Mouse (Mus musculus) MEL (cell line): ENCODE results near the gene Pbp2. TPM values are rescaled to one million over a fixed set of nuclear protein-coding genes. Genes with fewer than 3 reads are reported as not detected.

ENCODE experiments used
- DNase-seq: peaks from one replicate; pipeline ENCODE4 v3.0.0; 2011; ENCODE audit warnings: low read depth, low spot score
- H3K27ac ChIP-seq: 2 replicates; pipeline ENCODE4 v1.5.1; 2012; ENCODE audit warnings: low read depth, mild to moderate bottlenecking, control low read depth, low read length, moderate library complexity; ENCODE audit not compliant: control insufficient read depth
- H3K27me3 ChIP-seq, 2 experiments: fragments of 150-350 bp in 1 of 2; sonication (generic) in 1 of 2; 2 replicates each; pipeline ENCODE4 v1.6.1; 2012; ENCODE audit warnings: low read length in 2 of 2, mild to moderate bottlenecking in 2 of 2, improper control_type of control experiment in 1 of 2, moderate library complexity in 1 of 2; ENCODE audit not compliant: insufficient read depth in 2 of 2, control insufficient read depth in 1 of 2
- H3K36me3 ChIP-seq, 2 experiments: 2 replicates each; pipeline ENCODE4 v1.6.1; 2012 to 2014; ENCODE audit warnings: low read length in 2 of 2, improper control_type of control experiment in 1 of 2, inconsistent platforms in 1 of 2, mild to moderate bottlenecking in 1 of 2; ENCODE audit not compliant: insufficient read depth in 2 of 2, control insufficient read depth in 1 of 2
- H3K4me1 ChIP-seq, 2 experiments: fragments of 150-350 bp in 1 of 2; sonication (generic) in 1 of 2; 2 replicates each; pipeline ENCODE4 v1.6.1; 2012; ENCODE audit warnings: low read length in 2 of 2, improper control_type of control experiment in 1 of 2, mild to moderate bottlenecking in 1 of 2; ENCODE audit not compliant: insufficient read depth in 2 of 2, control insufficient read depth in 1 of 2
- H3K4me3 ChIP-seq, 2 experiments: fragments of 150-350 bp in 1 of 2; sonication (generic) in 1 of 2; 2 replicates each; pipeline ENCODE4 v1.5.1; 2012; ENCODE audit warnings: low read depth in 2 of 2, low read length in 2 of 2, mild to moderate bottlenecking in 2 of 2, moderate library complexity in 2 of 2, control low read depth in 1 of 2, improper control_type of control experiment in 1 of 2; ENCODE audit not compliant: control insufficient read depth in 1 of 2, insufficient read depth in 1 of 2
- H3K79me2 ChIP-seq: 2 replicates; pipeline ENCODE4 v1.6.1; 2012; ENCODE audit warnings: mild to moderate bottlenecking, low read length, moderate library complexity; ENCODE audit not compliant: control insufficient read depth, poor library complexity, insufficient read depth
- H3K9ac ChIP-seq: 2 replicates; pipeline ENCODE4 v1.6.1; 2012; ENCODE audit warnings: low read depth, mild to moderate bottlenecking, control low read depth, low read length, moderate library complexity; ENCODE audit not compliant: control insufficient read depth, poor library complexity, severe bottlenecking
- H3K9me3 ChIP-seq: fragments of 150-350 bp; sonication (generic); replicated peaks from 2 replicates; pipeline ENCODE4 v1.6.1; 2012; ENCODE audit warnings: mild to moderate bottlenecking, low read length, improper control_type of control experiment, moderate library complexity; ENCODE audit not compliant: insufficient read depth
- BHLHE40 ChIP-seq: IDR thresholded peaks from 2 replicates; pipeline ENCODE4 v1.6.1; 2012; ENCODE audit warnings: low read depth, mild to moderate bottlenecking, inconsistent platforms, low read length, improper control_type of control experiment, borderline replicate concordance
- CHD1 ChIP-seq: IDR thresholded peaks from 2 replicates; pipeline ENCODE4 v1.6.1; 2012; ENCODE audit warnings: low read depth, mild to moderate bottlenecking, inconsistent platforms, low read length, improper control_type of control experiment
- CTCF ChIP-seq, 3 experiments: IDR thresholded peaks in 2 of 3; conservative IDR thresholded peaks in 1 of 3; 2 replicates each; pipeline ENCODE4 v1.5.1; 2011 to 2012; ENCODE audit warnings: low read length in 3 of 3, low read depth in 2 of 3, mild to moderate bottlenecking in 2 of 3, improper control_type of control experiment in 1 of 3, inconsistent platforms in 1 of 3, mixed read lengths in 1 of 3, moderate library complexity in 1 of 3; ENCODE audit not compliant: control insufficient read depth in 1 of 3, insufficient read depth in 1 of 3, poor library complexity in 1 of 3, severe bottlenecking in 1 of 3
- E2F4 ChIP-seq: IDR thresholded peaks from 2 replicates; pipeline ENCODE4 v1.6.1; 2011; ENCODE audit warnings: low read depth, low read length, improper control_type of control experiment, borderline replicate concordance
- ELF1 ChIP-seq: IDR thresholded peaks from 2 replicates; pipeline ENCODE4 v1.6.1; 2014; ENCODE audit warnings: low read depth, mild to moderate bottlenecking, inconsistent platforms, low read length, improper control_type of control experiment, moderate library complexity
- GATA1 ChIP-seq: IDR thresholded peaks from 2 replicates; pipeline ENCODE4 v1.6.1; 2011; ENCODE audit warnings: low read depth, low read length, improper control_type of control experiment
- HCFC1 ChIP-seq: IDR thresholded peaks from 2 replicates; pipeline ENCODE4 v1.6.1; 2012; ENCODE audit warnings: low read depth, mild to moderate bottlenecking, inconsistent platforms, low read length, improper control_type of control experiment, moderate library complexity
- MAFK ChIP-seq: IDR thresholded peaks from 2 replicates; pipeline ENCODE4 v1.6.1; 2011; ENCODE audit warnings: low read depth, mild to moderate bottlenecking, low read length, improper control_type of control experiment, borderline replicate concordance
- MAX ChIP-seq: IDR thresholded peaks from 2 replicates; pipeline ENCODE4 v1.6.1; 2011; ENCODE audit warnings: low read length, improper control_type of control experiment
- MEF2A ChIP-seq: IDR thresholded peaks from 2 replicates; pipeline ENCODE4 v1.6.1; 2014; ENCODE audit warnings: low read depth, mild to moderate bottlenecking, inconsistent platforms, low read length, improper control_type of control experiment; ENCODE audit not compliant: poor library complexity, insufficient replicate concordance, severe bottlenecking; ENCODE audit errors: extremely low read depth
- MXI1 ChIP-seq: IDR thresholded peaks from 2 replicates; pipeline ENCODE4 v1.6.1; 2011; ENCODE audit warnings: mild to moderate bottlenecking, low read depth, low read length, improper control_type of control experiment
- MYB ChIP-seq: IDR thresholded peaks from 2 replicates; pipeline ENCODE4 v1.6.1; 2011; ENCODE audit warnings: mild to moderate bottlenecking, low read depth, low read length, improper control_type of control experiment
- MYC ChIP-seq: IDR thresholded peaks from 2 replicates; pipeline ENCODE4 v1.6.1; 2011; ENCODE audit warnings: low read depth, mild to moderate bottlenecking, low read length, improper control_type of control experiment, moderate library complexity
- NRF1 ChIP-seq: IDR thresholded peaks from 2 replicates; pipeline ENCODE4 v1.6.1; 2014; ENCODE audit warnings: low read depth, mild to moderate bottlenecking, inconsistent platforms, low read length, improper control_type of control experiment, moderate library complexity; ENCODE audit not compliant: poor library complexity, insufficient read depth, severe bottlenecking
- POLR2AphosphoS5 ChIP-seq: IDR thresholded peaks from 2 replicates; pipeline ENCODE4 v1.6.1; 2012; ENCODE audit warnings: low read depth, borderline replicate concordance, mild to moderate bottlenecking, inconsistent platforms, low read length, moderate library complexity, mixed read lengths
- RCOR1 ChIP-seq: IDR thresholded peaks from 2 replicates; pipeline ENCODE4 v1.6.1; 2012; ENCODE audit warnings: low read depth, mild to moderate bottlenecking, inconsistent platforms, low read length, improper control_type of control experiment
- SMC3 ChIP-seq: IDR thresholded peaks from 2 replicates; pipeline ENCODE4 v1.6.1; 2011; ENCODE audit warnings: low read depth, low read length, improper control_type of control experiment
- TAL1 ChIP-seq: IDR thresholded peaks from 2 replicates; pipeline ENCODE4 v1.6.1; 2012; ENCODE audit warnings: mild to moderate bottlenecking, inconsistent platforms, low read length, moderate library complexity, mixed read lengths
- TBP ChIP-seq: IDR thresholded peaks from 2 replicates; pipeline ENCODE4 v1.8.0; 2011; ENCODE audit warnings: low read depth, low read length, improper control_type of control experiment
- TCF12 ChIP-seq: IDR thresholded peaks from 2 replicates; pipeline ENCODE4 v1.6.1; 2014; ENCODE audit warnings: low read depth, mild to moderate bottlenecking, inconsistent platforms, low read length, improper control_type of control experiment, moderate library complexity
- UBTF ChIP-seq: IDR thresholded peaks from 2 replicates; pipeline ENCODE4 v1.6.1; 2012; ENCODE audit warnings: low read depth, mild to moderate bottlenecking, inconsistent platforms, low read length, improper control_type of control experiment, moderate library complexity, borderline replicate concordance; ENCODE audit not compliant: insufficient read depth
- ZC3H11A ChIP-seq: IDR thresholded peaks from 2 replicates; pipeline ENCODE4 v1.6.1; 2012; ENCODE audit warnings: low read depth, mild to moderate bottlenecking, inconsistent platforms, low read length, improper control_type of control experiment
- ZMIZ1 ChIP-seq: IDR thresholded peaks from 2 replicates; pipeline ENCODE4 v1.6.1; 2012; ENCODE audit warnings: low read depth, mild to moderate bottlenecking, inconsistent platforms, low read length, improper control_type of control experiment, moderate library complexity
- ZNF384 ChIP-seq: IDR thresholded peaks from 2 replicates; pipeline ENCODE4 v1.6.1; 2012; ENCODE audit warnings: low read depth, mild to moderate bottlenecking, inconsistent platforms, low read length, improper control_type of control experiment
- polyA plus RNA-seq, 2 experiments: library from polyadenylated mRNA; stranded (reverse) in 1 of 2; unstranded in 1 of 2; fragments of >175 nt in 1 of 2; fragments of >200 nt in 1 of 2; gene quantifications; 2 replicates each; pipeline versions ENCODE4 v1.2.1 to v1.2.4; 2012; ENCODE audit warnings: low replicate concordance in 2 of 2, low read depth in 1 of 2; ENCODE audit not compliant: insufficient read length in 2 of 2, insufficient read depth in 1 of 2, missing spikeins in 1 of 2
- total RNA-seq: library from RNA; depleted of rRNA; stranded (reverse); fragments of 300-350 nt; gene quantifications from 2 replicates; pipeline ENCODE4 v1.2.3, GENCODE M21; 2012

The Pbp2 gene
- total and polyA plus RNA-seq, 3 experiments: not detected

GRCm38 (mm10) chr6:135267221-135267620 is 43.0 kb downstream of the Pbp2 start:
- TF ChIP-seq GATA1 (no peak), MEF2A (no peak), MXI1 (no peak), UBTF (no peak), TCF12 (no peak), SMC3 (no peak), ZC3H11A (no peak), MYB (no peak), CHD1 (no peak), ELF1 (no peak)
- TF ChIP-seq, all 39 proteins: peak for 0
- Histone ChIP-seq H3K27ac (no peak overlapping the region), H3K9me3 (no peaks in the 10 kb centered on the region), H3K27me3 (no peaks in the 10 kb centered on the region), H3K36me3 (no peaks in the 10 kb centered on the region), H3K4me1 (no peaks in the 10 kb centered on the region), H3K4me3 (no peak overlapping the region), H3K79me2 (no peaks in the 10 kb centered on the region), H3K9ac (no peak overlapping the region)
- no peak for DNase-seq

- Histone ChIP-seq H3K4me1 (no peaks in the 10 kb centered on the region), H3K9me3 (no peaks in the 10 kb centered on the region), H3K79me2 (no peaks in the 10 kb centered on the region), H3K9ac (no peak overlapping the region), H3K27ac (no peak overlapping the region), H3K4me3 (no peak overlapping the region), H3K27me3 (no peaks in the 10 kb centered on the region), H3K36me3 (no peaks in the 10 kb centered on the region)
- no peak for TF ChIP-seq HCFC1
- no peak for TF ChIP-seq MAFK
- TF ChIP-seq CTCF (IDR thresholded peaks at IDR 0.05 in 2 of 3, conservative IDR thresholded peaks at IDR 0.05 in 1 of 3; ENCODE audit: control insufficient read depth in 1 of 3, insufficient read depth in 1 of 3, low read depth in 2 of 3, low read length in 3 of 3, poor library complexity in 1 of 3, severe bottlenecking in 1 of 3): no peak
- no peak for TF ChIP-seq MEF2A
- no peak for TF ChIP-seq TCF12
- no peak for TF ChIP-seq MYC
- no peak for TF ChIP-seq ZNF384
- TF ChIP-seq MAX: no peak
- TF ChIP-seq MXI1: no peak
- no peak for TF ChIP-seq NRF1
- TF ChIP-seq GATA1: no peak
- no peak for TF ChIP-seq POLR2AphosphoS5
- TF ChIP-seq ZC3H11A: no peak
- TF ChIP-seq E2F4: no peak
- no peak for TF ChIP-seq TAL1
- TF ChIP-seq ZMIZ1: no peak
- no peak for TF ChIP-seq BHLHE40
- TF ChIP-seq MYB: no peak
- no peak for TF ChIP-seq RCOR1
- TF ChIP-seq TBP: no peak
- DNase-seq: no peak
These were observed 44.1 kb downstream of the Pbp2 start for GRCm38 (mm10) chr6:135266056-135266455.
